Mouse (Mus musculus) heart, adult 2 months (tissue): Measurements from ENCODE around the gene Smap1. TPM values are rescaled to one million over a fixed set of nuclear protein-coding genes. Genes with fewer than 3 reads are reported as not detected.

Experiments used
- DNase-seq, 2 experiments: peaks; one replicate each; pipeline ENCODE4 v3.0.0; 2021
- H3K27ac ChIP-seq: fragments of 200-600 bp; 2 replicates; pipeline ENCODE4 v1.8.1; 2022
- H3K27me3 ChIP-seq: fragments of 200-500 bp; 2 replicates; pipeline ENCODE4 v1.6.1; 2012; ENCODE audit warnings: mild to moderate bottlenecking, low read length, inconsistent platforms, mixed read lengths; ENCODE audit not compliant: control insufficient read depth, insufficient read depth
- H3K36me3 ChIP-seq: fragments of 200-500 bp; 2 replicates; pipeline ENCODE4 v1.6.1; 2012; ENCODE audit warnings: low read length, inconsistent platforms; ENCODE audit not compliant: control insufficient read depth, insufficient read depth
- H3K4me1 ChIP-seq: fragments of 200-500 bp; 2 replicates; pipeline ENCODE4 v1.6.1; 2011; ENCODE audit warnings: low read length; ENCODE audit not compliant: control insufficient read depth, insufficient read depth
- H3K4me3 ChIP-seq: fragments of 200-600 bp; 2 replicates; pipeline ENCODE4 v1.8.1; 2022
- H3K79me2 ChIP-seq: fragments of 200-500 bp; replicated peaks from 2 replicates; pipeline ENCODE4 v1.6.1; 2012; ENCODE audit warnings: mild to moderate bottlenecking, inconsistent platforms, low read length, moderate library complexity, mixed read lengths; ENCODE audit not compliant: control insufficient read depth, insufficient read depth
- H3K9ac ChIP-seq: fragments of 200-500 bp; 2 replicates; pipeline ENCODE4 v1.6.1; 2012; ENCODE audit warnings: low read depth, mild to moderate bottlenecking, control low read depth, inconsistent platforms, low read length, mixed read lengths
- CTCF ChIP-seq: fragments of 200-600 bp; IDR thresholded peaks from 2 replicates; pipeline ENCODE4 v1.8.1; 2022; ENCODE audit warnings: antibody characterized with exemption, mild to moderate bottlenecking, moderate library complexity
- EP300 ChIP-seq: fragments of 200-500 bp; IDR thresholded peaks from 2 replicates; pipeline ENCODE4 v1.6.1; 2011; ENCODE audit warnings: low read depth, low read length, control low read depth; ENCODE audit not compliant: insufficient read depth
- POLR2A ChIP-seq: fragments of 200-500 bp; IDR thresholded peaks from 2 replicates; pipeline ENCODE4 v1.6.1; 2011; ENCODE audit warnings: mild to moderate bottlenecking, low read depth, low read length, control low read depth; ENCODE audit not compliant: insufficient read depth
- WGBS: fragments of 180-500 bp; shearing (Covaris S2); methylation state at CpG from one replicate; pipeline ENCODE4 v1.1.7; 2018; 5-methylcytosine and 5-hydroxymethylcytosine counted together
- intact Hi-C: fragments of 180-260 bp; cut with DNase I; formaldehyde crosslinking; loops from one replicate; pipeline ENCODE4 v1.15.1; 2025
- polyA plus RNA-seq: library from polyadenylated mRNA; depleted of rRNA; stranded (reverse); fragments of >200 nt; gene quantifications from 2 replicates; pipeline ENCODE4 v1.2.3, GENCODE M21; 2012
- total RNA-seq, 2 experiments: library from RNA; stranded (reverse); gene quantifications; 2 replicates each; pipeline ENCODE4 v1.2.3; 2021

Smap1 gene
- total and polyA plus RNA-seq, 3 experiments: 19.1 to 21.6 (median 20.0) TPM

DNA sequence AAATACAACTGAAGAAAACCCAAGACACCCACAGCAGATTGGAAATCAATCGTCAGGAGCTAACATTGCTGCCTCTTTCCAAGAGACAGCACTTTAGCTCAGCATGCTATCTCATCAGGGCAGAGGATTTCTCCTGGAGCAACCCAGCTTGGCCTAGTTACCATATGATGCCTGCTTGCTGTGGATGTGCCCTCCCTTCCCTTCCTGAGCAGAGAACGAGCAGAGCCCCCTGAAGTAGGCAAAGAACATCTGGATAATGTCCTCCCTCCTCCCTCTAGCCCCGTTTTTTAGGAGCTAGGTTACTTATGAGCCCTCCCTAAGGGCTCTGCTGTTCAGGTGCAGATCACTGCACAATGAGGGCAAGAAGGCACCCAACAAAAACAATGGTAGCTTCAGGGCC lies 79.5 kb downstream of the Smap1 start:
- Histone ChIP-seq H3K4me3 (no peak overlapping the region), H3K27me3 (no peaks in the 10 kb centered on the region), H3K4me1 (no peaks in the 10 kb centered on the region), H3K9ac (no peak overlapping the region), H3K79me2 (no peaks in the 10 kb centered on the region), H3K36me3 (no peaks in the 10 kb centered on the region), H3K27ac (no peak overlapping the region)
- intact Hi-C loops: no loop called here
- 75% methylated on average over 3 of the region's 3 CpGs for WGBS
- TF ChIP-seq POLR2A: no peak
- TF ChIP-seq CTCF: no peak
- TF ChIP-seq EP300: no peak
- DNase-seq: no peak

DNA sequence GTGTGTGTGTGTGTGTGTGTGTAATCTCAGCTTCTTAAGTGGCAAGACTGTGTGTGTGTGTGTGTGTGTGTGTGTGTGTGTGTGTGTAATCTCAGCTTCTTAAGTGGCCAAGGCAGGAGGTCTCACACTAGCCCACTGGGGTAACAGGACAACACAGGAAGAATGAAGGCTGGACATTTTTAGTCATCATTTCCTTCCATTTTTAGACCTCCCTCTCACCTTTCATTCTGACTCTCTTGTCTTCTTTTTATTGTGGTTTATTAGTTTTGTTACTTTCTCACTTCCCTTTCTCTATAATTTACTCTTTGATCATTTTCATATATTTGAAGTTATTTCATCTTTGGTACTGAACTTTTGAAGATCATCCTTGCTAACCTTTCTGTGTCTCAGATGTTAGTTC lies 81.2 kb downstream of the Smap1 start:
- Histone ChIP-seq H3K4me1 (no peaks in the 10 kb centered on the region), H3K36me3 (no peaks in the 10 kb centered on the region), H3K79me2 (no peaks in the 10 kb centered on the region), H3K9ac (no peak overlapping the region), H3K27me3 (no peaks in the 10 kb centered on the region), H3K4me3 (no peak overlapping the region), H3K27ac (no peak overlapping the region)
- intact Hi-C loops: no loop called here
- DNase-seq: no peak
- TF ChIP-seq POLR2A: no peak
- TF ChIP-seq EP300: no peak
- TF ChIP-seq CTCF: no peak

DNA sequence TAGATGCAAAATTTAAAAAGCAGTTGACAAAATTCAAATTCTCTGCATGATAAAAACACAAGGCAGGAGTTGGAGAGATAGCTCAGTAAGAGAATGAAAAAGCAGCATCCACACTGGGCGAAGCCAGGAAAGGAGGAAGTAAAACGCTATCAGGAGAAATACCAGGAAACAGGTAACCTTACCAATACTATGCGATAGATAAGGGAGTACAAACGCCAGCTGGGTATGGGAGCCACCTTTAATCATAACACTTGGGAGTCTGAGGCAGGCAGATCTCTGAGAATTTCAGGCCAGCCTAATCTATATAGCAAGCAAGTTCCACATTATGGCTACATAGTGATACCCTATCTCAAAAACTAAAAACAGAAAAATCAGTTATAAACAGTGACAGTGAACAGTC lies 85.5 kb downstream of the Smap1 start:
- Histone ChIP-seq H3K36me3 (no peaks in the 10 kb centered on the region), H3K27ac (no peak overlapping the region), H3K4me3 (no peak overlapping the region), H3K79me2 (no peaks in the 10 kb centered on the region), H3K9ac (no peak overlapping the region), H3K27me3 (no peaks in the 10 kb centered on the region), H3K4me1 (no peaks in the 10 kb centered on the region)
- WGBS: 72% methylated on average over 4 of the region's 4 CpGs
- no peak for DNase-seq
- TF ChIP-seq EP300: no peak
- no peak for TF ChIP-seq POLR2A
- no peak for TF ChIP-seq CTCF
- intact Hi-C loops: no loop called here

DNA sequence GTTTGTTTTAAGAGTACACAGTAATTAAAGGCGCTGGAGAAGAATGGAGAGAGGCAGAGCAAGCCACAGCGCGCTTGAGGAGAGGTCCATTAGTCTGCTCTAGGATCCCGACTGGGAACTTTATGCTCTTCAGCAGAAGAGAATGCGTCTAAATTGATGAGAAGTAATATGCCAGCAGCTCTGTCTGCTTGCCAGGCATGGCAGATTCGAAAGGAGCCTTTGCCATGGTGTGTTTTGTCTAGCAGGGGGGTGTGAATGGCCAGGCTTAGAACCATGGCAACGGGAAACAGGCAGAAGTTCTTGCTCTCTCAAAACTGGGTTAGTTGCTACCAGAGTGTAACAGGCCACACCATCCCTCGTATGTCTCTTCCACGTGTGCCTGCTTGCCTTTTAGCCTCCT lies 87.3 kb downstream of the Smap1 start:
- Histone ChIP-seq H3K4me1 (no peaks in the 10 kb centered on the region), H3K27ac (no peak overlapping the region), H3K27me3 (no peaks in the 10 kb centered on the region), H3K9ac (no peak overlapping the region), H3K4me3 (no peak overlapping the region), H3K36me3 (no peaks in the 10 kb centered on the region), H3K79me2 (no peaks in the 10 kb centered on the region)
- WGBS: 78% methylated on average over 9 of the region's 9 CpGs
- DNase-seq: no peak
- intact Hi-C loops: no loop called here
- TF ChIP-seq CTCF (no peak), POLR2A (no peak), EP300 (no peak)

DNA sequence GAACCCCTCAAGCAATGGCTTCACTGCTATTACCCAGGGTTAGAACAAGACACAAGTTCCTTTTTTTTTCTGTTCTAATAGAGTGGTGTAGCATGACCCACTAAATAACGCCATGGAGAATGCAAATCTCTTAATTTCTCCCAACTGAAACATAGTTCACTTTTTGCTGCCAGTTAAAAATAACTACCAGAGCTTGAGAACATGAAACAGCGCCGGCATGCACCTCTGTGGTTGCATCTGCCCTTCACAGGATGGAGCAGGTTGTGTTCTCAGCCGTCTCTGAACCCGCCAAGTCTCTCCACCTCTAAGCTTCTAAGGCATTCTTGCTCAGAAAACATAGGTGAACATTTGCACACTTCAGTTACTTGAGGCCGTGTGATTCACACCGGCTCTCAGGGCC lies 87.9 kb downstream of the Smap1 start:
- Histone ChIP-seq H3K27me3 (no peaks in the 10 kb centered on the region), H3K27ac (no peak overlapping the region), H3K4me1 (no peaks in the 10 kb centered on the region), H3K36me3 (no peaks in the 10 kb centered on the region), H3K4me3 (no peak overlapping the region), H3K9ac (no peak overlapping the region), H3K79me2 (no peaks in the 10 kb centered on the region)
- intact Hi-C loops: no loop called here
- TF ChIP-seq CTCF (no peak), POLR2A (no peak), EP300 (no peak)
- 85% methylated on average over 7 of the region's 7 CpGs for WGBS
- DNase-seq: no peak

DNA sequence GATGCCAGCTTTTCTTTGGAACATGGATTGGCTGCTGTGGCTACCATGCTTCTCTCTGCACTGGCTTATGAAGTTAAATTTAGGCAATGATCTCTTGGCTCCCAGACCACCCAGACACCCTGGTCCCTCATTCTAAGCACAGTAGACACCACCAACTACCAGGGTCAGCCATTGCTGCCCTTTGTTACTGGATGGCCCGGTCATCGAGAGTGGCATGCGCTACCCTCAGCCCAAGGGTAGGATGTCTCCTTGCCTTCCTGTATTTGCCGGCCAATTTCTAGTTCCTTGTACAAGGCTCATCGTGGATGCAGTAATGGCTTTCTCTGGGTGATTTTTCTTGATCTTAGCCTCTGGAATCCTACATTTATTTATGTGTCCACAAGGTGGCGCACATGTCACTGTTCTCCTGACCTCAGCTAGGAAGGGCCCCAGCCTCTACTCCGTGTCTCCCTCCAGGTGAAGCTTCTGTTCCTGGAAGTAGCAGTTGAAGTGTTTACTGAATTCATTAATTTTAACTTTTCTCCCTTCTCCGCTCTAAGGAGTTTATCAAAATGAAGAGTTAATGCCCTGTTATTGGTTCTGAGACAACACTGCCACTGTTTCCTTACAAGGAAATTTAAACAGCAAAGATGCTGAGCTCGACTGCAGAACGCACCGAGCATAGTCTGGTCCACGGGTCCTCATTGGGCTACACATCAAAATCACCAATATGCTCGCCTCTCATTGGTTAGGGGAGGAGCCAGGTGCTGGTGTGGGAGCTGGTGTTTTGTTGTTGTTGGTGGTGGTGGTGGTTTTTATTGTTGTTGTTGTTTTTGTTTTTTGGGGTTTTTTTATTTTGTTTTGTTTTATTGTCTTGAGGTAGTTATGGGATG lies 95.0 kb downstream of the Smap1 start:
- no peak overlapping the region for H3K4me3 ChIP-seq
- H3K27me3 ChIP-seq: no peaks in the 10 kb centered on the region
- intact Hi-C loops: loop anchor here (1.0 to 5.0 kb wide), 4 partner anchors 207 to 420 kb away; no protein-coding TSS in a partner anchor
- no peaks in the 10 kb centered on the region for H3K4me1 ChIP-seq
- TF ChIP-seq CTCF (peak; percentile 83), EP300 (no peak), POLR2A (no peak)
- 33% methylated on average over 13 of the region's 13 CpGs for WGBS
- no peaks in the 10 kb centered on the region for H3K79me2 ChIP-seq
- no peak overlapping the region for H3K27ac ChIP-seq
- H3K36me3 ChIP-seq: no peaks in the 10 kb centered on the region
- peak; percentile 15 to 28 for DNase-seq
- no peak overlapping the region for H3K9ac ChIP-seq
